Mouse (Mus musculus): ENCODE measurements around the gene Nol8.

GRCm38 (mm10) chr13:49628167-49628566 lies 24.7 kb upstream of the Nol8 start:
- TF ChIP-seq CTCF (IDR thresholded peaks at IDR 0.05; ENCODE audit: low read depth): no peak
- no peak for TF ChIP-seq EP300 (IDR thresholded peaks at IDR 0.05; ENCODE audit: low read depth)
